Mouse (Mus musculus) inflammation-experienced regulatory T-cells, adult 6 months (primary cell): ENCODE measurements around the gene Brms1l. TPM values are rescaled to one million over a fixed set of nuclear protein-coding genes. Genes with fewer than 3 reads are reported as not detected.
A peak's percentile ranks its signal among the peaks of the same experiment; 100 is the strongest.
"Not testable (repeated sequence)": the region's sequence is repeated elsewhere in the genome, so short reads cannot be mapped to it uniquely, and the experiment has no call there.

Source experiments
- ATAC-seq: one replicate; pipeline ENCODE4 v1.8.0; 2017
- polyA plus RNA-seq, 3 experiments: library from polyadenylated mRNA; unstranded; fragments of 100-300 nt; shearing (Covaris generic); gene quantifications; one replicate each; pipeline ENCODE4 v1.2.1; 2017

Brms1l gene
- polyA plus RNA-seq = 10 to 100 TPM in 2 of 3 experiments, 1 to 10 TPM in 1; 9.6 to 14.3 (median 14.1) TPM

- ATAC-seq = peak; percentile 98
Observed at GRCm38 (mm10) chr12:55836199-55836951, at the start of gene Brms1l. TSS of gene Brms1l (plus strand) at chr12:55836324.

DNA sequence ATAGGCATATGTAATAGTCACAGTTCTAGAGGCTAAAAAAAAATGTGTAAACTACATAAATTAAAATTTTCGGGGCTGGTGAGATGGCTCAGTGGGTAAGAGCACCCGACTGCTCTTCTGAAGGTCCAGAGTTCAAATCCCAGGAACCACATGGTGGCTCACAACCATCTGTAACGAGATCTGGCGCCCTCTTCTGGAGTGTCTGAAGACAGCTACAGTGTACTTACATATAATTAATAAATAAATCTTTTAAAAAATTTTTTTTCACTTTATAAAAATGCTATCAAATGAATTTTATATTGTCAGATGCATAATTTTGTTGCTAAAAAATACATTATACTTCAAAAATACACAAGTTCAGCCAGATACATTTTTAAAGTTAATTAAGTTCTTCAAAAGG lies 41.6 kb upstream of the Brms1l start:
- not testable (repeated sequence) for ATAC-seq

- ATAC-seq = no peak
Observed at GRCm38 (mm10) chr12:55797103-55797502, 39.0 kb upstream of the Brms1l start.

DNA sequence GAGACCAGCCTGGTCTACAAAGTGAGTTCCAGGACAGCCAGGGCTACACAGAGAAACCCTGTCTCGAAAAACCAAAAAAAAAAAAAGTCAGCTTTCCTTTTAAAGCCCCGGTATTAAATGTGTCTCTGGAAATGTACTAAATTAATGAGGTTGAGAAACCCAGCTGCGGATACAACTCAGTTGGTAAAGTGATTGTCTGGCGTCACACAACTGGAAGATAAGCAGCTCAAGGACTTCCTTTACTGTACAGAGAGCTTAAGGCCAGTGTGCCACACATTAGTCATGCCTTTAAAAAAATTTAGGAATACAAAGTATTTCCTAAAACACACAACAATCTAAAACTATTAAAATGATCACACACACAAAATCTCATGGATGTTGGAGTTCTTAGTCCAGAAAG lies 37.4 kb upstream of the Brms1l start:
- ATAC-seq = no peak

DNA sequence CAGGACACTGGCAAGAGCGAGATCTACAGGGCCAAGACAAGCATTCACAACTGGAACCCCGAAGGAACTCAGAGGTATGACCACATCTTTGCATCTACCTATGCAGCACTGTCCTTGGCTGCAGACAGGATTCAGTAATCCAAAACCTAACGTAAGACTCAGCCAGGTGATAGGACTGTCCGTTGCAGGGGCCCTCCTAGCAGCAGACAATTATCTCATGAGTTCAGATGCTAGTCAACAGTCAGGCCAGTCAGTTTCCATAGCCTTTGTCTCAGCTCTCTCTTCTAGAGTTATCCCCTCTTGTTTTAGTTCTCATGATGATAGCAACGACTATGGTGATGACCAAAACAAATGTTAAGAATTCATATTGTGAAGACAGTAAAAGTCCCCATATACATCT lies 36.0 kb upstream of the Brms1l start:
- ATAC-seq = no peak

- ATAC-seq = no peak
Observed at GRCm38 (mm10) chr12:55801131-55801530, 35.0 kb upstream of the Brms1l start.

GRCm38 (mm10) chr12:55805035-55805434 lies 31.1 kb upstream of the Brms1l start:
- ATAC-seq = no peak

DNA sequence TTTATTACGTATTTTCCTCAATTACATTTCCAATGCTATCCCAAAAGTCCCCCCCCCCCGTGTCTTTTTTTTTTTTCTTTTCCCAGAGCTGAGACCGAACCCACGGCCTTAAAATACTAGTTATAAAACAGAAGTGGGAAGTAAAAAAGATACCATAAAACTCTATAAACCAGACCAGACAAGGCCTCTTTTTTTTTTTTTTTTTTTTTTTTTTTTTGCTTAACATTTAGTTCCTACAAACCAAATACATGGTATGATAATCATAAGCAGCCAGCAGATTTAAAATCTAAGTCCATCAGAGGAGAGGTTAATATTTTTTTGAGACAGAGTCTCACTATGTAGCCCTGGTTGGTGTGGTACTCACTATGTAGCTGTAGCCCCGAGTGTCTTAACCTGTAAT lies 19.6 kb upstream of the Brms1l start:
- ATAC-seq = no peak

DNA sequence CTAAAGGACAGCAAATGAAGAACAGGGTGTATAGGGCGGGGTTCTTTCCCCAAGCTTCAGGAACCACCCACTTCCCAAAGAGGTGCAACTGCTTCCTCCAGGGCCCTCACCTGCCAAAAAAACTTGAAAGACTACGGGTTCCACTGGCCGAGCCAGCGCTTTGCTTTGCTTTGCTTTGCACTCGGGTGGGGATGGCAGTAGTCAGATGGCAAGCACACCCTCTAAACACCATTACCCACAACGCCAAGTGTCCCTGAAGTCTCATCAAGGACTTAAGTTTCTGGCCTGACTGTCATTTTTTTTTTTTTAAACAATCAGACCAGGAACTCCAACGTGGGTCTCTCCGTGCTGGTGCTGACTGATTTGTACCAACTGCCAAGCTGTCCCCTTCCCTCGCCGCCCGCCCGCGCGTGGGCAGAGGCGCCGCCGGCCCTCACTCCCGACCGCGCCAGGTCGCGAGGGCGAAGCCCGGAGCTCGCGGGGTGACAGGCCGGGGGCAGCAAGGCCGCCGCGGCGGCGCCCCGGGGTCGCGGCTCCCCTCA lies 15.9 kb upstream of the Brms1l start:
- peak; percentile 12 for ATAC-seq

DNA sequence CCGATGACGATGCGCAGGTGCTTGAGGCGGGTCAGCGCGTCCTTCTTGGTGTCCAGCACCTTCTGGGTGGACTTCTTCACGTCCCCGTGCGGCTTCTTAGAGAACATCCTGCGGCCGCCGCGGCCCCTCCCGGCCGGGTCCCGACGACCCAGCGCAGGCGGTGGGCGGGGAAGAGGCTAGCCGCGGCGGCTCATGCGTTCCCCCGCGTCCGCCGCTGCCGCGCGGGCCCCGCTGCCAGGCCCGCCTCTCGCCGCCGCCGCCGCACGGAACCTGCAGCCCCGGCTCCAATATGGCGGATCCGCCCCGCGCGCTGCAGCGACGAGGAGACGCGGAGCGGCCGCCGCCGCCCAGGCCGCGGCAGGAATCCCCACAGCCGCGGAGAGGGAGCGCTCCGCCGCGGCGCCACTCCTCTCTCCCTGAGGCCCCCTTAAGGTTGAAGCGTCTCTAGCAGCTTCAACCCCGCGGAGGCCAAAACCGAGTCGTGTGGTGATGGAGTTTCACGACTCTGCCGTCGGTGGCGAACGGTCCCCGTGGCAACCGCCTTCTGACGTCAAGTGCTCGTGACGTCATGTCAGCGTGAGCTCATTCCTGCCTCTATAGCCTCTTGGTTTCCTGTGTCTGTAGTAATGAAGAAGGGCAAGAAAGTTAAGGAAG lies 15.3 kb upstream of the Brms1l start, which contains the start of gene Ralgapa1:
Ralgapa1 (minus strand) TSS at position 507 of the 654 bp plus-strand sequence.
- peak; percentile 88 for ATAC-seq

- ATAC-seq = no peak
Observed at GRCm38 (mm10) chr12:55824027-55824426, 12.1 kb upstream of the Brms1l start.

- ATAC-seq = no peak
Observed at GRCm38 (mm10) chr12:55825537-55825936, 10.6 kb upstream of the Brms1l start.

DNA sequence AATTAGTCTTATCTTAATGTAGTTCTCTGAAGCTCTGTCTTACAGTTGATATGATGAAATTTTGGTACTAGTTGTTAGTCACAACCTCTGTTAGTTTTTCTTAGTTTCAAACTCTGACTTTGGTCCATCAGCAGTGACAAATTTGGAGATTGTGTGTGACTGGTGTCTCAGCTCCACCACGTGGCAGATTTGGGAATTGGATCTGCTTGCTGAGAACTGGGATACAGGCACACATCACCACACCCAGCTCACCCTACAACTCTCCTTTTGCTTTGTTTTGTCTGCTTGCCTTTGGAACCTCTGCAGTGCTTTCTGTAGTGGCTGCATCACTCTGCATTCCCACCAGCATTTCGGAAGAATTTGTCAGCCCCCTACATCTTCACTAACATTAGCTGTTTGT lies 5.0 kb upstream of the Brms1l start:
- ATAC-seq = peak; percentile 38

DNA sequence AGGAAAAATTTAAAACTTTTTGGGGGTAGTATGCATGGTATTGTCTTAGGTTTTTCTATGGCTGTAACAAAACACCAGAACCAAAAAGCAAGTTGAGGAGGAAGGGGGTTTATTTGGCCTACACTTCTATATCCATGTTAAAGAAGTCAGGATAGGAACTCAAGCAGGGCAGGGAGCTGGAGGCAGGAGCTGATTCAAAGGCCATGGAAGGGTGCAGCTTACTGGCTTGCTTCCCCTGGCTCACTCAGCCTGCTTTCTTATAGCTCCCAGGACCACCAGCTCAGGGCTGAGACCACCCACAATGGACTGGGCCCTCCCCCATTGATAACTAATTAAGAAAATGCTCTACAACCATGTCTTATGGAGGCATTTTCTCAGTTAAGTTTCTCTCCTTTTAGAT lies 3.2 kb upstream of the Brms1l start:
- ATAC-seq = no peak

GRCm38 (mm10) chr12:55833906-55834625 lies 2.1 kb upstream of the Brms1l start:
- no peak for ATAC-seq

GRCm38 (mm10) chr12:55834891-55835290 lies 1.2 kb upstream of the Brms1l start:
- no peak for ATAC-seq

DNA sequence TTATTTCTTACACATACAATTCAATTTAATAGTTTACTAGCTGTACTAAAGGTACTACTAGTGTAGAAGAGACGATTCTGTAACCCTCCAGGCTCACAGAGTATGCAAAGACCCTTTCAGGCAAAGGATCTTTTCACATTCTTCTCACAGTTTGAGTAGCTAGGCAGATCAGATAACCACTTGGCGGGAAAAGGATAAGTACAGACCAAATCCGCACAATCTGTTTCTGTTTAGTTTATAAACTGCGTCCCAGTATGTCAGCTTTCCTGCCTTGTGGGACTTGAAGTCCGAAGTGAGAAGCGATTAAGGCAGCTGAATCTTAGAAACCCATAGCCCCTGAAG lies 296 bp upstream of the Brms1l start:
- ATAC-seq = no peak

GRCm38 (mm10) chr12:55837495-55837894 lies 1.4 kb downstream of the Brms1l start:
- no peak for ATAC-seq

GRCm38 (mm10) chr12:55846741-55847140 lies 10.6 kb downstream of the Brms1l start:
- peak; percentile 84 for ATAC-seq

- ATAC-seq = no peak
Observed at GRCm38 (mm10) chr12:55847851-55848250, 11.7 kb downstream of the Brms1l start.

- ATAC-seq = no peak
Observed at GRCm38 (mm10) chr12:55850650-55851049, 14.5 kb downstream of the Brms1l start.

GRCm38 (mm10) chr12:55859409-55860349 lies 23.6 kb downstream of the Brms1l start:
- ATAC-seq = no peak
